Mouse (Mus musculus) kidney, adult 18-20 months (tissue): Measurements from ENCODE around the gene Ccdc141.

Source experiments
- DNase-seq: peaks from one replicate; pipeline ENCODE4 v3.0.0; 2021

Ccdc141 gene

GRCm38 (mm10) chr2:77170633-77171105 is at the start of gene Ccdc141:
Ccdc141 (minus strand) TSS chr2:77170636.
- no peak for DNase-seq

- DNase-seq: no peak
Measured at GRCm38 (mm10) chr2:77212885-77213284, 42.4 kb upstream of the Ccdc141 start.

DNA sequence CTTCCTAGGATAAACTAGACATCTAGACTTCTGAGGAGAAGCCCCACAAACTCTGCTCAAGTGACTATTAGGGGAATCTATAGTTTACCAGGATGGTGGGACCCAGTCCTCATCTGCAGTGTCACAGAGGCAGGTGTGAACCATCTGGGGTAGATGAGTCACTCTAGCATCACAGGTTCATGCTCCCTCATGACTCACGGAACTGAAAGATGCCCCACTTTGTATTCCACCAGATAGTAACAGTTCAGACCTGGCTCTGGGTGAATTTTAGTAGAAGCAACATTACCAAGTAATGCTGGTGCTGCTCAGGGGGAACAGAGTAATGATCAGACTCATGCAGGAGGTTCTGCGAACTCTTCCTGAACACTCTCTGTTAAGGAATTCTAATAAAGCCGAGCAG is 36.5 kb upstream of the Ccdc141 start:
- DNase-seq: no peak

DNA sequence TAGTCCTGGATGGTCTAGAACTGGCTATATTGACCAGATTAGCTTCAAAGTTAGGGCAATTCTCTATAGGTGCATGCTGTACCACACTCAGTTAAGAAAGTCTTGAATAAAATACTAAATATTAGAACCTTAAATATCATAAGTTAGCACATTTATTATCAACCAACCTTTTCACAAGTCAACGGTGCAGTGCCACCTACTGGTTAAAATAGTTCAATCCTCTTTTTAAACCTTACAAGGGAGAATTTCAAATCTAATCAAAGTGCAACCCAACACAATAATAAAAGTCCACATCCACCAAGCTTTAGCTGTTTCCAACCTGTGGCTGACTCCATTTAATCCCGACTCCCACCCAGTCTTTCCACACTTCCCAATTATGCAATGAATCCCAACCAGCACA is 33.5 kb upstream of the Ccdc141 start:
- DNase-seq: no peak

DNA sequence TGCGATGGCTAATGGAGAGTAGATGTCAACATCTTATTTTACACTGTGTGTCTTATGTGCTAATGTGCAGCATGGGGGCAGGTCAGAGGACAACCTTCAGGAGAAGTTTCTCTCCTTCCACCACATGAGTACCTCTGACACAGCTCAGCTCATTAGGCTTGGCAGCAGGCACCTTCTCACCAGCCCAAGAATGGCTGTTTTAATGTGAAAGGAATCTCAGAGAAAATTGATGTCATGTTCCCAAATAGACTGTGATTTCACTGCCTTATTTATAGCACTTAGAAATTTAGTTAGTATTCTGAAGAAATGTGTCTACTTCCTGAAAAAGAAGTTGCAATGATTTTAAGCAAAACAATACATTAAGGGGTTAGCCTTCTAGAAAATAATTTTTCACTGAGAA is 31.5 kb upstream of the Ccdc141 start:
- no peak for DNase-seq

DNA sequence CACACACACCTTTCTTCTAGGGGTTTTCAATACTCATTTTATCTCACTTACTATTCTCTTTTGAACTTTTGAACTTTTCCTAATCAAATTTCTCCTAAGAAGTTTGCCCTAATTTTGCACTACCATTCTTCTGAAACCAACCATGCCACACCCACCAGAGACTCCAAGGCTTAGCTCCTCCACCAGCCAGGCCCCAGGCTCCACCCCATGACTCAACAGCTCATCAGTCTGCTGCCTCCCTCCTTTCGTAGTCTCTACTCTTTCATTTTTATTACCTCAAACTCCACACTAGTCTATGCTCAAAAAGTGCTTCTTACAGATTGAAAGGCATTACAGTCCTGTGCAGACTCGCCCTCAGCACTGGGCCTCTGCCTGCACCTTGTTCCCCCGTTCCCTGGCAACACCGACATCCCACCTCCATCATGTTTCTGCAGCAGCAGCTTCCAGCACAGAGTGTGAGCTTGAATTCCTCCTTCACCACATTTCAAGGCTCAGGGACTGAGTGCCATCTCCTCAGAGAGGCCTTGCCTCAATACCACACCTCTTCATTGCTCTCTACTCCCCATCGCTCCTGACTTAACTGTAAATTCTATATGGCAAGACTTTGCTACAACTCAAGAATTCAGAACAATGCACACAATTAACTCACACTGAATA is 30.6 kb upstream of the Ccdc141 start:
- no peak for DNase-seq

DNA sequence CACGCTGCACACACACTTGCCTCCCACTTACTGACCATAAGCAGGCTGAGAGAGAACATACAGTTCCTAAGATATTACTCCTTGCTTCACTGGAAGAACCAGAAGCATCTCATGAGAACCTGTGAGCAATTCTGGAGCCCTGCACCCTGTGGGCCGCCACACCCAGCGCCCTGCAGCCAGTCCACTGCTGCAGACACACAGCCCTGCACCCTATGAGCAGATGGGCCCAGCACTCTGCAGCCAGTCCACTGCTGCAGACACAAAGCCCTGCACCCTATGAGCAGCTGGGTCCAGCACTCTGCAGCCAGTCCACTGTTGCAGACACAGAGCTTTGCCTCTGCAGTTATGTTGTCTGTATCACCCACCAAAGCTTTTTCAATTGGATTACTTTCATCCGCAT is 29.9 kb upstream of the Ccdc141 start:
- DNase-seq: no peak

DNA sequence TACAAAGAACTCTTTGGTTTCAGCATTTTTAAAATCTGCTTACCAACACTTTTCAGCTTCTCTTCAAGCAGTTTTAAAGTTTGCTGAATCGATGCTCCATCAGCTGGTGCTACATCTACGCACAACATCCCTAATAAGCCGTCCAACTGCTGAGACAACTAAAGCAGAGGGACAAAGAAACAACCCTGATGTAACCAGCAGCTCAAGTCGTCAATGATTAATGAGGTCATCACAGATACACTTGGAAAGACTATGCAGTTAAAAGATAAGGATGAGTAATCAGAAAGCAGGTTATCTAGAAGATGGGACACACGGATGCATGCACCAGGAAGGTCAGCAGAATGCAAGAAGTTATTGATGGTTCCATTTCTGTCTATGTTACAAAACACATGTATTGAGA is 27.8 kb upstream of the Ccdc141 start:
- DNase-seq: no peak

DNA sequence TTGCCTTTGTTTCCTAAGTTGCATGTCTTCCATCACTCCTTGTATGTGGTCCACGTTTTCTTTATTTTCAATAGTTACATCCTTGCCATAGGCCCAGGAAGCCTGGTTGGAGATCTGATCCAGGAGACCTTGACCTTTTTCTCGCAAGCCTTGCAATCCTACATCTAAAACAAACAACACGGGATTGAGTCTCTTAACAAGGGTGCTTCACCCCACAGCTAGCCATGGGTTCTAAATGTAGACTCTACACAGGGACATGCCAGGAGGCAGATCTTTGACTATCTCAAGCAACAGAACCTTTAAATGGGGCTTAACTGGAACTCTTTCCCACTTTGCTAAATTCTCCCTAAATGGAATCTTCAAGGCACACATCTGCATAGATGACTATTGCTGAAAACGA is 26.4 kb upstream of the Ccdc141 start:
- DNase-seq: no peak

DNA sequence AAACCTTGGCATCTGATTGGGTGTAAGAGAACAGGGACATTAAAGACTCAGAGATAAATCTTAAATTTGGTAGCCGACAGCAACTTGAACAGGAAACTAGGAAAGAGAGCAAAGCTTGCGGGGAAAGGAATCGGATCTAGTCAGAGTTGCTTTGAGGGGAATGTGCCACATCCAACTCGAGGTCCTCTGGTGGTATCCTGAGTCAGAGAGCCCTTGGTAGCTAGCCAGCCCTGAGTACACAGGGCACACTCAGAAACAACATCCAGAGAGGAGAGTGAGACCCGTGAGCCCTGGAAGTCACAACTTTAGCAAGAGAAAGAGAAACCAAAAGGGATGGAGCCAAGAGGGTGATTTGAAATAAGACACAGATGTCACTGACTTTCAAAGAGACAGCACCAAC is 24.6 kb upstream of the Ccdc141 start:
- DNase-seq: no peak

- no peak for DNase-seq
Measured at GRCm38 (mm10) chr2:77191811-77192210, 21.4 kb upstream of the Ccdc141 start.

- DNase-seq: no peak
Measured at GRCm38 (mm10) chr2:77190891-77191290, 20.5 kb upstream of the Ccdc141 start.

DNA sequence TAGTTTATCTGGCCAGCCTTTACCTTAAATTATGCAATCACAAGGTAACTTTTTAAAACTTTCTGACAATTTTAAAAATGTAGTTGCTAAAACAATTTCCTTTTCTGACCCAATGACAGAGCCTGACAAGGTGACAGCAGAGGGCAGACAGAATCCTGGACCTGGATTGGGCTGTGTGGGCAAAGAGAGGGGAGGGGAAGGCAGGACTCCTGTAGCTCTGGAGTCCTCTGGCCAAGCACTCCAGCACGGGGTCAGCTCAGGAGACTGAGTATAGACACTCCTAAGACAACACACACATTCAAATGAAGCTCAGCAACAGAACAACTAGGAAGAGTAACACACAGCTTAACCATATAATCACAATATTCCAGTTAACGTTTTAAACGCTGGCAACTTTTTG is 19.9 kb upstream of the Ccdc141 start:
- DNase-seq: no peak

GRCm38 (mm10) chr2:77189671-77190070 is 19.2 kb upstream of the Ccdc141 start:
- DNase-seq: no peak

DNA sequence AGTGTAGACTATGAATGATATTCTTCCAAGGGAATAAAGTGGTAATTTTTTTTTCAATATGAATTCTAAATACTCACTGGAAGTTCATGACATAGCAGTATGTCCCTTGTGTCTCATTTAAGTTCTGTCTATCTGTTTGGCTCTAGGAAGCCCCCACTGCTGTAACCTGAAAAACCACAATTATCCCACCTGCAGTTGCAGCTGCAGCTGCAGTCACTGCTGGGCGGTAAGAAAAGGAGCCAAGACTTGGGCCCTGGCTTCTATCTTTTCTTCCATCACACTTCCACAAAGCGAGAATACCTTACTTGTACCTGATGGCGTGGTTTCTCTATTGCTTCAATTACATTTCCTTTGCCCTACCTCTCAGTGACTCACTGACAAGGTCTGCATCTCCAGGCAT is 17.1 kb upstream of the Ccdc141 start:
- no peak for DNase-seq

- DNase-seq: no peak
Measured at GRCm38 (mm10) chr2:77186912-77187311, 16.5 kb upstream of the Ccdc141 start.

DNA sequence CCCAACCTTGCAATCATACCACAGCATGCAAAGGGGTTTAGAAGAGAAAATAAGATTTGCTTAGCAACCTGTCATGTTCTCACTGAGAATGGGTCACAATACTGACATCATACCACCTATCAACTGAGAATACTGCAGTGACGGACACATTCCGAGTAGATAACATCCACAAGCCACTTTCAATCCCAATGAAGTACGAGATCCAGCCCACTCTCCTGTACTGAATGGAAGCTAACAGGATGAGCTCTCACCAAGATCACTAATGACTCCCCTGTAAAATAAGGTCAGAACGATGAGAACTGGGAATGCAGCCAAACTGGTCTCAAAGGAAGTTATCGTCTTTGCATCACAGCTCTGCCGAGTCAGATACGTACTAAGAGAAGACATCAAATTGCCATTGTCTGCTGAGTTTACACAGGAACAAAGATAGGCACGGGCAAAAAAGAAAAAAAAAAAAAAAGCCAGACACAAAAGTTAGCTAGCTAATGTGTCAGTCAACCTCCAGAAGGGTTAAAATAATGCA is 13.7 kb upstream of the Ccdc141 start:
- DNase-seq: no peak

DNA sequence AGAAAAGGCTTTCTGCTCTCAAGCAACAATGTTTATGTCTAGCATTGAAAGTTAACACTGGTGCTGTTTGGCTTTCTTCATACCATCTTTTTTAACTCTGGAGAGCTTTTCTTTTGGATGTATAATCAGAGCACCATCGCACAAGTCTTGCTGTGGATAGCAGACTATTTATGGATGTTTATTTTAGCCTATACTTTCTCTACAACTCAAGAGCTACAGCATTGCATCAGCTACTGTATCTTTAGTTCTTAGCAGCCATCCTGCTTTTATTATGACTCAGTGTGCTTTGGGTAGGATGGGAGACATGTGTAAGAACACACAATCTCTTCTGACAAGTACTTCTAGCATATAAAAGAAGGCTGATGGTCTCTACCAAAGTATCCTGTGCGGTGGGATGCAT is 13.2 kb upstream of the Ccdc141 start:
- DNase-seq: no peak

GRCm38 (mm10) chr2:77182996-77183380 is 12.6 kb upstream of the Ccdc141 start:
- no peak for DNase-seq

- no peak for DNase-seq
Measured at GRCm38 (mm10) chr2:77182271-77182995, 12.0 kb upstream of the Ccdc141 start.

DNA sequence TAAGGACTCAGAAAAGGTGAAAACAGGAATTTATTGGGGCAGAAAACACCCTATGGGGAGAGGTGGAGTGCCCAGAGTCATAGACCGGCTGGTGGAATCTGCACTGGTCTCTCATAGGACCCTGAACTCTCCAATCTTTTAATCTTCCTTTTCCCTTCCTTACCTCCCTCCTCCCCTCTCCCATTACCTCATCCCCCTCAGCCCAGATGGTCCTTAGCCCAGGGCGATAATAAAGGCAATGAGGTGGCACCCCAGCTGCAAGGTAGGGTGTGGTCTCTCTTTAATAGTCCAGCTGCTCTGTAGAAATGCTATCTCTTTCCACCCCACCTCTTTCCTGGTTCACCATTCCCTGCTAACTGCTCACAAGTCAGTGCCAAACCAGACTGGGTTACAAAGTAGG is 7.0 kb upstream of the Ccdc141 start:
- DNase-seq: no peak

DNA sequence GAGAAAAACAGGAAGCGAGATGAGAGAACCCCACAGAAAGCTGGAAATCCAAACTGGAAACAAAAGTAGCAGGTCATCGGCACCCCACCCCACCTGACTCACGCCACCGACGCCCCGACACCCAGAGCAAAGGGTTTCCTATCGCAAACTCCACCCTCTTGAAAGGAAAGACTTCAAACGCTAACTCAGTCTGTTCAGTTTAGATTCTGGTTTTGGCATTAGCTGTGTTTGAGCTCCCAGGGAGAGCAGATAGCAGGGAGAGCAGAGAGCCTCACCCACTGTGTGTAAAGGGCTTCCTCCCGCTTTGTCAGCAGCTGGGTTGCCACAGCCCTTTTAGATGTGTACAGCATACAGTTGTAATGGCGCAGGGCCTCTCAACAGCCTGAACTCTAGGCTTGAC is 6.0 kb upstream of the Ccdc141 start:
- DNase-seq: no peak

DNA sequence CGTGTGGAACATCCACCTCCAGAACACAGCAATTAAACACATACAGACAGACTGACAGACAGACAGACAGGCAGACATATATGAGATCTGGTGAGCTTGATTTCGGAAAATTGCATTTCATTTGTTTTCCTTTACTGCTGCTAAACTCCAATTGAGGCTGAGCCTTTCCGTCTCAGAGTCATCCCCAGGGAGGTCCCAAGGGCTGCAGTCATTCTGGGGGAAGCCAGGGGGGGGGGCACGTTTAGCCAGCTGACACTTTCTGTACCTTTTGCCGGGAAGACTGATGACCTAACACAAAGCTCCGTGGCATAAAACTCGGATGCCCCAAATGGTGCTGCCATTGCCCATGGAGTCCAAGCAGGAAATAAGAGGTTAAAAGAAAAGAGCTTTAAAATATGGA is 5.0 kb upstream of the Ccdc141 start:
- no peak for DNase-seq

DNA sequence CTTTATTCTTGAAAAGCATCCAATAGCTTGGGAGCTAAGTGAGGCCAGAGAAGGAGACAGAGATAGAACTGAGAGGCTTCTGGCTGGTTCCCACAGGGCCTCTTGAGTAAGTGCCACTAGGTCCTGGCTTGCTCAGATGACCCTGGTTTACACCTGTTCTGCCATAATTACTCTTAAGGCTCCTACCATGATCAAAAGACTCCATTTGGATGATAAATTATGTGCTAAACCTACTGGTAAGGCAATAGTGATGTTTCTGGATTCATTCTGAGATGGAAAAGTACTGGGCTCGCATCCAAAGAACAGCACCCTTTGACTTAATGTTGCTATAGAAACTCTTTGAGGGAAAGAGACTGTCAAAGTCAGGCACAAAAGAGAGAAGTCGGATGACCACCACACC is 3.9 kb upstream of the Ccdc141 start:
- DNase-seq: peak; percentile 43

GRCm38 (mm10) chr2:77173821-77174220 is 3.4 kb upstream of the Ccdc141 start:
- DNase-seq: no peak
